Mouse (Mus musculus): ENCODE measurements around the gene Gm13279. TPM values are rescaled to one million over a fixed set of nuclear protein-coding genes. Genes with fewer than 3 reads are reported as not detected.
"Not testable (repeated sequence)": the region's sequence is repeated elsewhere in the genome, so short reads cannot be mapped to it uniquely, and the experiment has no call there.

The Gm13279 gene
- total and polyA plus RNA-seq, 3 experiments, result not detected

- not testable (repeated sequence) for H3K27ac ChIP-seq (ENCODE audit: control insufficient read depth, low read depth, low read length); H3K36me3 ChIP-seq (ENCODE audit: control insufficient read depth in 1 of 2, insufficient read depth in 2 of 2, low read length in 2 of 2); H3K4me1 ChIP-seq (ENCODE audit: control insufficient read depth in 1 of 2, insufficient read depth in 2 of 2, low read length in 2 of 2); H3K27me3 ChIP-seq (ENCODE audit: control insufficient read depth in 1 of 2, insufficient read depth in 2 of 2, low read length in 2 of 2); DNase-seq (ENCODE audit: low read depth, low spot score); H3K9me3 ChIP-seq (replicated peaks; ENCODE audit: insufficient read depth, low read length); H3K9ac ChIP-seq (ENCODE audit: control insufficient read depth, low read depth, low read length, poor library complexity, severe bottlenecking); H3K79me2 ChIP-seq (ENCODE audit: control insufficient read depth, insufficient read depth, low read length, poor library complexity); H3K4me3 ChIP-seq (ENCODE audit: control insufficient read depth in 1 of 2, insufficient read depth in 1 of 2, low read depth in 2 of 2, low read length in 2 of 2)
These were observed 14.9 kb upstream of the Gm13279 start for GRCm38 (mm10) chr4:88782335-88782734.

- not testable (repeated sequence) for H3K9ac ChIP-seq (ENCODE audit: control insufficient read depth, low read depth, low read length, poor library complexity, severe bottlenecking); H3K4me1 ChIP-seq (ENCODE audit: control insufficient read depth in 1 of 2, insufficient read depth in 2 of 2, low read length in 2 of 2); H3K79me2 ChIP-seq (ENCODE audit: control insufficient read depth, insufficient read depth, low read length, poor library complexity); H3K4me3 ChIP-seq (ENCODE audit: control insufficient read depth in 1 of 2, insufficient read depth in 1 of 2, low read depth in 2 of 2, low read length in 2 of 2); H3K9me3 ChIP-seq (replicated peaks; ENCODE audit: insufficient read depth, low read length); H3K27me3 ChIP-seq (ENCODE audit: control insufficient read depth in 1 of 2, insufficient read depth in 2 of 2, low read length in 2 of 2); DNase-seq (ENCODE audit: low read depth, low spot score); H3K36me3 ChIP-seq (ENCODE audit: control insufficient read depth in 1 of 2, insufficient read depth in 2 of 2, low read length in 2 of 2); H3K27ac ChIP-seq (ENCODE audit: control insufficient read depth, low read depth, low read length)
These were observed 11.8 kb upstream of the Gm13279 start, which contains the start of gene Gm13276 for GRCm38 (mm10) chr4:88785409-88785808. Gene Gm13276, plus strand, starts transcription at chr4:88785709.

GRCm38 (mm10) chr4:88788402-88788801 lies 8.8 kb upstream of the Gm13279 start, which contains the start of gene Gm13277:
Gene Gm13277, plus strand, starts transcription at chr4:88788632.
- H3K79me2 ChIP-seq (ENCODE audit: control insufficient read depth, insufficient read depth, low read length, poor library complexity), result not testable (repeated sequence)

DNA sequence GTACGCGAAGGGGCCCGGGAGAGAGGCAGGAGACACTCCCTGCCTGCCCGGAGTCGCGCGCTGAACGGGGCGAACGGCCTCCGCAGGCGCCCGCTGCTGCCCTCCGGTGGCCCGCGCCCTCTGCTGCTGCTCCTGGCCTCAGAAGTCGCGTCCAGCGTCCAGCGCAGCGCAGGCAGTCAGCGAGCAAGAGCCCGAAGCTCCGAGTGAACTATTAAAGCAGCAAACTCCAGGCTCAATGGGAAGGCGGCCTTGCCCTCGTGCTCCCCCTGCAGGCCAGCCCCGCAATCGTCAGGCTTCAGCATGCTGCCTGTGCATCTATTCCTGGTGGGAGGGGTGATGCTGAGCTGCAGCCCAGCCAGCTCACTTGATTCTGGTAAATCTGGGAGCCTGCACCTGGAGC lies 5.9 kb upstream of the Gm13279 start, which contains the start of gene Gm13278:
Gm13278 (plus strand) TSS at position 301 of the 400 bp plus-strand sequence.
- DNase-seq (ENCODE audit: low read depth, low spot score); H3K9me3 ChIP-seq (replicated peaks; ENCODE audit: insufficient read depth, low read length); H3K4me1 ChIP-seq (ENCODE audit: control insufficient read depth in 1 of 2, insufficient read depth in 2 of 2, low read length in 2 of 2); H3K4me3 ChIP-seq (ENCODE audit: control insufficient read depth in 1 of 2, insufficient read depth in 1 of 2, low read depth in 2 of 2, low read length in 2 of 2); H3K27ac ChIP-seq (ENCODE audit: control insufficient read depth, low read depth, low read length); H3K27me3 ChIP-seq (ENCODE audit: control insufficient read depth in 1 of 2, insufficient read depth in 2 of 2, low read length in 2 of 2); H3K36me3 ChIP-seq (ENCODE audit: control insufficient read depth in 1 of 2, insufficient read depth in 2 of 2, low read length in 2 of 2); H3K9ac ChIP-seq (ENCODE audit: control insufficient read depth, low read depth, low read length, poor library complexity, severe bottlenecking); H3K79me2 ChIP-seq (ENCODE audit: control insufficient read depth, insufficient read depth, low read length, poor library complexity): not testable (repeated sequence)

More at GRCm38 (mm10) chr4:88788402-88788801, 8.8 kb upstream of the Gm13279 start, which contains the start of gene Gm13277:
- not testable (repeated sequence) for H3K27ac ChIP-seq (ENCODE audit: control insufficient read depth, low read depth, low read length); H3K4me3 ChIP-seq (ENCODE audit: control insufficient read depth in 1 of 2, insufficient read depth in 1 of 2, low read depth in 2 of 2, low read length in 2 of 2); DNase-seq (ENCODE audit: low read depth, low spot score); H3K9me3 ChIP-seq (replicated peaks; ENCODE audit: insufficient read depth, low read length); H3K4me1 ChIP-seq (ENCODE audit: control insufficient read depth in 1 of 2, insufficient read depth in 2 of 2, low read length in 2 of 2); H3K27me3 ChIP-seq (ENCODE audit: control insufficient read depth in 1 of 2, insufficient read depth in 2 of 2, low read length in 2 of 2); H3K9ac ChIP-seq (ENCODE audit: control insufficient read depth, low read depth, low read length, poor library complexity, severe bottlenecking); H3K36me3 ChIP-seq (ENCODE audit: control insufficient read depth in 1 of 2, insufficient read depth in 2 of 2, low read length in 2 of 2)

- DNase-seq (ENCODE audit: low read depth, low spot score); H3K27me3 ChIP-seq (ENCODE audit: control insufficient read depth in 1 of 2, insufficient read depth in 2 of 2, low read length in 2 of 2); H3K9me3 ChIP-seq (replicated peaks; ENCODE audit: insufficient read depth, low read length); H3K4me3 ChIP-seq (ENCODE audit: control insufficient read depth in 1 of 2, insufficient read depth in 1 of 2, low read depth in 2 of 2, low read length in 2 of 2); H3K4me1 ChIP-seq (ENCODE audit: control insufficient read depth in 1 of 2, insufficient read depth in 2 of 2, low read length in 2 of 2); H3K9ac ChIP-seq (ENCODE audit: control insufficient read depth, low read depth, low read length, poor library complexity, severe bottlenecking); H3K79me2 ChIP-seq (ENCODE audit: control insufficient read depth, insufficient read depth, low read length, poor library complexity); H3K27ac ChIP-seq (ENCODE audit: control insufficient read depth, low read depth, low read length); H3K36me3 ChIP-seq (ENCODE audit: control insufficient read depth in 1 of 2, insufficient read depth in 2 of 2, low read length in 2 of 2): not testable (repeated sequence)
These were observed 3.1 kb upstream of the Gm13279 start, which contains the start of gene Gm13275 for GRCm38 (mm10) chr4:88793936-88794675. Gene Gm13275, plus strand, starts transcription at chr4:88794487.

DNA sequence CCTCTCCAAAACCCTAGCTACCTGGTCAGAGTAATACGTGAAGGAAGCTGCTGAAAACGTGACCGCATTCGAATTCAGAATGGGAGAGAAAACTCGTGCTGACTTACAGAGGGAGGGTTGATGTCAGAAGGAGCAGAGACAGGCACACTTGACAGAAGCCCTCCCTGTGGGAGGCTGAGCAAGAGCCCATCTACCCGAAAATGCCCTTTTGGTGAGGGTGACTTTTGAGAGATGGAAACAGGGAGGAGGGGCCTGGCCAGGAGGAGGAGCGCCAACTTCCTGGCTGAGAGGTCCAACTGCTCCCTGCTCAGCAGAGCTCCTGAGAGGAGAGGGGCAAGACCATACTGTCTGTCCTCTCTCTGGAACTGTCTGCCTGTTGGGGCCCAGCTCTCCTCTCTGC lies 2.2 kb downstream of the Gm13279 start, which contains the start of gene Gm13285:
Gm13285 (plus strand) TSS at position 301 of the 400 bp plus-strand sequence.
- not testable (repeated sequence) for H3K27me3 ChIP-seq (ENCODE audit: control insufficient read depth in 1 of 2, insufficient read depth in 2 of 2, low read length in 2 of 2); H3K9me3 ChIP-seq (replicated peaks; ENCODE audit: insufficient read depth, low read length); H3K4me1 ChIP-seq (ENCODE audit: control insufficient read depth in 1 of 2, insufficient read depth in 2 of 2, low read length in 2 of 2); DNase-seq (ENCODE audit: low read depth, low spot score); H3K79me2 ChIP-seq (ENCODE audit: control insufficient read depth, insufficient read depth, low read length, poor library complexity); H3K36me3 ChIP-seq (ENCODE audit: control insufficient read depth in 1 of 2, insufficient read depth in 2 of 2, low read length in 2 of 2); H3K9ac ChIP-seq (ENCODE audit: control insufficient read depth, low read depth, low read length, poor library complexity, severe bottlenecking); H3K4me3 ChIP-seq (ENCODE audit: control insufficient read depth in 1 of 2, insufficient read depth in 1 of 2, low read depth in 2 of 2, low read length in 2 of 2); H3K27ac ChIP-seq (ENCODE audit: control insufficient read depth, low read depth, low read length)

DNA sequence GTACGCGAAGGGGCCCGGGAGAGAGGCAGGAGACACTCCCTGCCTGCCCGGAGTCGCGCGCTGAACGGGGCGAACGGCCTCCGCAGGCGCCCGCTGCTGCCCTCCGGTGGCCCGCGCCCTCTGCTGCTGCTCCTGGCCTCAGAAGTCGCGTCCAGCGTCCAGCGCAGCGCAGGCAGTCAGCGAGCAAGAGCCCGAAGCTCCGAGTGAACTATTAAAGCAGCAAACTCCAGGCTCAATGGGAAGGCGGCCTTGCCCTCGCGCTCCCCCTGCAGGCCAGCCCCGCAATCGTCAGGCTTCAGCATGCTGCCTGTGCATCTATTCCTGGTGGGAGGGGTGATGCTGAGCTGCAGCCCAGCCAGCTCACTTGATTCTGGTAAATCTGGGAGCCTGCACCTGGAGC lies 5.8 kb downstream of the Gm13279 start, which contains the start of gene Gm13287:
Gm13287 (plus strand) TSS at position 301 of the 400 bp plus-strand sequence.
- not testable (repeated sequence) for H3K79me2 ChIP-seq (ENCODE audit: control insufficient read depth, insufficient read depth, low read length, poor library complexity); H3K27me3 ChIP-seq (ENCODE audit: control insufficient read depth in 1 of 2, insufficient read depth in 2 of 2, low read length in 2 of 2); H3K9me3 ChIP-seq (replicated peaks; ENCODE audit: insufficient read depth, low read length); H3K36me3 ChIP-seq (ENCODE audit: control insufficient read depth in 1 of 2, insufficient read depth in 2 of 2, low read length in 2 of 2); H3K4me3 ChIP-seq (ENCODE audit: control insufficient read depth in 1 of 2, insufficient read depth in 1 of 2, low read depth in 2 of 2, low read length in 2 of 2); DNase-seq (ENCODE audit: low read depth, low spot score); H3K27ac ChIP-seq (ENCODE audit: control insufficient read depth, low read depth, low read length); H3K4me1 ChIP-seq (ENCODE audit: control insufficient read depth in 1 of 2, insufficient read depth in 2 of 2, low read length in 2 of 2); H3K9ac ChIP-seq (ENCODE audit: control insufficient read depth, low read depth, low read length, poor library complexity, severe bottlenecking)
